Mouse (Mus musculus) cerebellum, adult 2 months (tissue): ENCODE measurements around the gene Etv2.

Source experiments
- CTCF ChIP-seq: fragments of 200-500 bp; IDR thresholded peaks from 2 replicates; pipeline ENCODE4 v1.5.1; 2011; ENCODE audit warnings: low read depth, mild to moderate bottlenecking, control low read depth, low read length, moderate library complexity, borderline replicate concordance; ENCODE audit not compliant: insufficient read depth
- POLR2A ChIP-seq: fragments of 200-500 bp; IDR thresholded peaks from 2 replicates; pipeline ENCODE4 v1.6.1; 2011; ENCODE audit warnings: low read length, control low read depth, borderline replicate concordance; ENCODE audit not compliant: insufficient read depth

DNA sequence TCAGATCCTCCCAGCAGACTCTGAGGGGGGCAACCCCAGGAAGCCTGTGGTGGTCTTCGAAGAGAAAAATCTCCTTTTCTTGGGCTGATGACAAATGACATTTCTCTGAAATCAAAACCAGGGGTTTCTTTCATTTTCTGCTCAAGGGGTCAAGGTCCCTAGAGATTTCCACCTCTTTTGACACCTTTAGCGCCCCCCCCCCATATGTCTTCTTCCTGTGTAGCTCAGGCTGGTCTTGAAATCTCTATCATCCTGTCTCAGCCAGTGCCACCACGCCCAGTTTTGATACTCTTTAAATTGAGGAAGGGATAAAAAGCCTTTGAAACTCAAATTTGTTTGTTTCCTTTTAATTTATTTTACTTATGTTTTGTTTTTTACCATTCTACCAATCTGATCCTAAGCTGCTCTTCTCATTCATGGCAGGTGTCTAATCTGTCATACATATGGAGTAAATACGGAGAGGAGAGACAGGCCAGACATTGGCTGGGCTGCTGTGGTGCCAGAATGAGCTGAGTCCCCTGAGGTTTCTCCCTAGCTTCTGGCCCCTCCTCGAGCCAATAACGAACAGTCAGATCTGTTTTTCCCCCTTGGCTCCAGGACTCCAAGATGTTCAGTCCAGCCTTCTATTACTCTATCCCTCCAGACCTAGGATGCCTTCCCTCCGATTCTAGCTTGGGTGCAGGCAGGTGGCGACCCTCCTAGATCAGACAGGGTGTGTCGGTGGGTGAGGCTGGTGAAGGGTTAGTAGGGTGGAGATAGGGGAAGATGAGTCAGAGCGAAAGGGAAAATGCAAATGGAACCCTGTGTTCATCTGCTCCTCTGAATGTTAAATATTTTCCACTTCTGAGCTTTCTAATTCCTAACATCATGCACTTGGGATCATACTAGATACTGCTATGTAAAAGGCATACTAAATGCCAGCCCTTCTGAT is 41.8 kb downstream of the Etv2 start:
- TF ChIP-seq CTCF = no peak
- no peak for TF ChIP-seq POLR2A
